Mouse (Mus musculus) CD8-positive naive resting alpha-beta T cell, adult 57 days (primary cell): Measurements from ENCODE around the gene Zdhhc23. TPM values are rescaled to one million over a fixed set of nuclear protein-coding genes. Genes with fewer than 3 reads are reported as not detected.

Experiments
- total RNA-seq: library from RNA; stranded (reverse); gene quantifications from one replicate; pipeline ENCODE4 v1.2.4, GENCODE M21; 2023

The Zdhhc23 gene
- 3.6 TPM for total RNA-seq

DNA sequence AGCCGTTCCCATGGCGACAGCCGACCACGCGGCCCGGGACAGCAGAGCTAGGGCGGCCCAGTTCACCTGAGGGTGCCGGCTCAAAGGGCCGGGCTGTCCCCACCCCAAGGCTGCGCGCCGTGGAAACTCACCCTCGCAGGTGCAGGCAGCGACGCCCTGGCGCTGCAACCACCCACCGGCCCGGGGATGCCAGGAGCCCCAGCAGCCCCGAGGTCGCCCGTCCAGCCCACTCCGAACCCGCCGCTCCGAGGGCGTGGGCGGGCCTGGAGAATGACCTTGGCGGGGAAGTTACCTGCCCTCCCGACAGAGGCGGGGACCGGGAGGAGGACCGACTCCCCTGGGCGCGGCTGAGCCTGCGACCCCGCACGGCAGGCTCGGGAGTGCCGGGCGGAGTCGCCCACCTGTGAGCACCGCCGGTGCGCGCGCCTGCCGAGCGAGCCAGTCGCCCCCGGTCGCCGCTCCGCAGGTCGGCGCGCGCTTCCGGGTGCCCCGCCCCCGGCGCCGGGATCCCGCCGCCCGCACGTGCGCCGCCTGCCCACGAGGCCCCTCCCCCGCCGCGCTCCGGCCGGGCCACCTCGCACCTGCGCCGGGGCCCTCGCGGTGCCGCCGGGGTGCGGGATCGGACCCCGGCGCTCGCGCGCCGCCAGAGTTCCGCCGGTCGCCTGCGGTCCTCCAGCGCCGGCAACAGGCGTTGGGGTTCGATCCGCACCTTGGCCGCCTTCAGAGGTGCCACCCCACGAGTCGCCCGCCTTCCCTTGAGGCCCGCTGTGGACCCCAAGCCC lies at the start of gene Zdhhc23:
TSS of gene Zdhhc23 (minus strand) at position 464 of the 782 bp plus-strand sequence.

DNA sequence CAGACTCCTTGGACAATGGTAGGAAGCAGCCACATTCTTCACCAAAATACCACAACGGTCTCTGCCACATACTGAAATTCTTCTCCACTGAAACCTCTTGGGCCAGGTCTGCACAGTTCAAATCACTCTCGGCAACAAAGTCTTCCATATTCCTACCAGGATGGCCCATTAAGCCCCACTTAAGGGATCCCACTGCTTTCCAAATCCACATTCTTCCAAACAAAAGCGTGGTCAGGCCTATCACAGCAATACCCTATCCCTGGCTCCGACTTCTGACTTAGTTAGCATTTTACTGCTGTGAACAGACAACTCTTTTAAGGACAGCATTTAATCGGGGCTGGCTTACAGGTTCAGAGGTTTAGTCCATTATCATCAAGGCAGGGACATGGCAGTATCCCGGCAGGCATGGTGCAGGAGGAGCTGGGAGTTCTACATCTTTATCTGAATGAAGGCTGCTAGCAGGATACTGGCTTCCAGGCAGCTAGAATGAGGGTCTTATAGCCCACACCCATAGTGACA lies 53.2 kb downstream of the Zdhhc23 start, which contains the start of gene Qtrt2:
TSS of gene Qtrt2 (minus strand) at position 469 of the 519 bp plus-strand sequence.

Other genes starting within 250 kb of the Zdhhc23 start
- not detected for gene Drd3, start 225.8 kb downstream of the Zdhhc23 start, total RNA-seq
- 14.5 TPM for gene Ccdc191, start 90.0 kb downstream of the Zdhhc23 start, total RNA-seq
- gene Qtrt2, start 53.0 kb downstream of the Zdhhc23 start, total RNA-seq, result 73.1 TPM
- 3.2 TPM for gene Gramd1c, start 83.6 kb upstream of the Zdhhc23 start, total RNA-seq
- 31.3 TPM for gene Atp6v1a, start 159.9 kb upstream of the Zdhhc23 start, total RNA-seq
- gene Naa50, start 160.0 kb upstream of the Zdhhc23 start, total RNA-seq, result 32.5 TPM
- gene Usf3, start 193.5 kb upstream of the Zdhhc23 start, total RNA-seq, result 23.4 TPM